ENCODE assay signal across 13 mouse cellular contexts in the genomic region with DNA sequence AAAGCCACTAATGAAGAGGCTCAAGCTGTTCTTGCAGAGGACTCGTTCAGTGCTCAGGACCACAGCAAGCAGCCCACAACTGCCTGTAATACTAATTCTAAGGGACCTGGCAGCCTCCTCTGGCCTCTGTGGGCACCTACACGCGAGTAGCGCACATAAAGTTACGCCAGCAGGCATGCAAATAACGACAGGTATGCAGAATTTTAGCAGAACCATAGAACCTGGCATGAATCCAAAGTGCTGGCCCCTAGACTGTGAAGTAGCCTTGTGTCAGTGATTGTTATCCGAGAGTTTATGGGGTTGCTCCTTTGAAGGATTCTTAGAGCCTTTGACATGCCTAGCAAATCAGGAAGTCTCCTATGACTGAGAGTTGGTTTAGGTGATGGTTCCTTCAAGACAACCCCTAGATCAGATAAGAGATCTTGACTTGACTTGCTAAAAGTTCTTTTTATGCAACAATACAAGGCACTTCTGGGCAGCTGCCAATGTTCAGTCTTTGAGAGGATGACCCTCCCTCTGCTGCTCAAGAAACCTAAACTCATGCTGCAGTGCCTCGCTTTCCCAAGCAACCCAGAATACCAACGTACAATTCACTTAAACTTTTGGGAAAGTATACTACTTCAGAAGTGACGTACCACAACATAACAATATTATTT.
"Had no signal": no experiment of that assay in that cellular context is flagged by ENCODE, and none has a peak within 500 bp of the region (broad histone marks: within the 10 kb centered on the region; RNA-seq: fewer than 3 reads in every experiment).

No protein-coding gene starts in this region.

- H3K4me1 ChIP-seq: liver, embryonic 13.5 days; midbrain, embryonic 15.5 days; neural tube, embryonic 12.5 days had no signal

- ATAC-seq: intestine, postnatal 0 days; liver, postnatal 0 days; midbrain, embryonic 15.5 days had no signal

- H3K27me3 ChIP-seq: limb, embryonic 15.5 days; liver, embryonic 13.5 days; midbrain, embryonic 15.5 days; neural tube, embryonic 12.5 days had no signal

- H3K4me3 ChIP-seq: limb, embryonic 15.5 days; liver, embryonic 13.5 days; midbrain, embryonic 15.5 days; neural tube, embryonic 12.5 days had no signal

- H3K9ac ChIP-seq: limb, embryonic 15.5 days; liver, embryonic 13.5 days; liver, postnatal 0 days; midbrain, embryonic 15.5 days; neural tube, embryonic 12.5 days had no signal

- H3K27ac ChIP-seq: limb, embryonic 15.5 days; liver, embryonic 13.5 days; midbrain, embryonic 15.5 days; neural tube, embryonic 12.5 days had no signal

- H3K4me2 ChIP-seq: limb, embryonic 15.5 days; liver, embryonic 13.5 days; midbrain, embryonic 11.5 days; midbrain, embryonic 15.5 days; neural tube, embryonic 12.5 days had no signal

- DNase-seq: kidney, adult 8-10 months; kidney, postnatal 25 days; liver, embryonic 13.5 days; liver, postnatal 0 days; right cerebral cortex, postnatal 4 days; spleen, adult 18-20 months; thymus, adult 18-20 months; thymus, postnatal 14 days had no signal

- H3K9me3 ChIP-seq: limb, embryonic 15.5 days; liver, embryonic 13.5 days; midbrain, embryonic 15.5 days; neural tube, embryonic 12.5 days had no signal
